Mouse (Mus musculus): ENCODE measurements around the gene Tubd1.

Gene Tubd1

DNA sequence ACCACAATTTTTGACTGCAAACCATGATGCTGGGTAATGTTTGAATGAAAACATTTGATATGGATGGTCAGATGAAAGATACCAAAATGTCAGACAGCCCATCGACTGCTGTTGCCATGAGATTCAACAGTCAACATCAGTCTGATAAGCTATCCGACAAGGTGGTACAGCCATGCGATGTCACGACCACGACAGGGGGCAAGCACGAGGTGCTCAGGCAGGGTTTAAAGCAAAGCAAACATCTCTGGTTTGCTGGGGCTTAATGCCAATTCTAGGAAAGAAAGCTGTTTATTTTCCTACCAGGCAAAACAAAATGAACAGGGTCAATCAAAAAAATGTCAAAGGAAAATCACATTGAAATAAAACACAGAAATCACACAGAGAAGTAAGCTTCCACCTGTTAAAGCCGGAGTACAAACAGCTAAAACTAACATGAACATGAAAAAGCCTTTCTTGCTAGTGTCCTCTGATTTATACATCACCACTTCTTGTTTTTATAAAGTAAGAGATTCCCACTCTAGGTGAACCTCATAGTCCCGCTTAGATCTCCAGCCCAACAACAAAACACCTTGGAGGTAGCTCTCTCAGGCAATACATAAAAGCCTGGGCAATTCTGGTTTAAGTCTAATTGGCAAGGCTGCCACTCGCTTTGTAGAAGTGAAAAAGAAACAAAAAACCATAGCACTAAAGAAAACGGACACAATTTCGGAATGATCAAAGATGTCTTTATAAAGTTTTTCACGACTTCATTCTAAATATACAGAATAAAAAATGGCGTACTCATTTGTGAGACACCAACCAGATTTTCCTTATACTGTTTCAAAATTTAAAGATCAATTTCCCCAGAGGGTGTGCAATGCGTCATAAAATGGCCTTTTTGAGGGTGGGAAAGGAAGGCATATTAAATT is 39.5 kb downstream of the Tubd1 start:
- DNase-seq (ENCODE audit: low read depth, low spot score) = no peak

DNA sequence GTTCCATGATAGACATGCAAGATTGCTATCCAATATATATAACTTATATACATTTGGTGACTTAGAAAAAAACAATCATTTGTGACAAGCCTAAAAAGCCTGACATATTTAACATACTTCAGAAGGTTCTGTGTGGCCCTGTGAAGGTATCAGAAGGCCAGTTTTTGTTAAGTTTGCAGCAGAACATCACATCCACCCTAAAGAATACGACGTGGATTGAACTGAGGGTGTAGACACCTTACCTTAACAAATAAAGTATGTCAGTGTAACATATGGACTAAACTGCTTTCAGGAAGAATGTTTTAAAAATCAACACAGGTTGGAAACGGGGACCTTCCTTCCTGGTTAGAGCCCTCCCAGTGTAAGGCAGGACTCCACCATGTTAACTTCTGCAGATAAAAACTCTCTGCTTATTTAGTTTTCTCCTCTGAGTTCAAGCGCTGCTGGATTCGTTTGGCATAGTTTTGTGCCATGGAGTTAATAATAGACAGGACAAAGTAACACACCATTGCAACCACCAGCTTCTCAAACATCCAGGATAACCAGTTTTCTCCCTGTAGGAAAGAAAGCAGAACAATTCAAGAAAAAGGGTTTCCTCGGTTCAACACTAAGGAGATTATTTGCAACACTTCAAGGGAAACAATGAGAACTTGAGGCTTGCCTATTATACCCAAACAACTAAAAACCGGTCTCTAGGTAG is 40.3 kb downstream of the Tubd1 start:
- DNase-seq (ENCODE audit: low read depth, low spot score) = no peak

DNA sequence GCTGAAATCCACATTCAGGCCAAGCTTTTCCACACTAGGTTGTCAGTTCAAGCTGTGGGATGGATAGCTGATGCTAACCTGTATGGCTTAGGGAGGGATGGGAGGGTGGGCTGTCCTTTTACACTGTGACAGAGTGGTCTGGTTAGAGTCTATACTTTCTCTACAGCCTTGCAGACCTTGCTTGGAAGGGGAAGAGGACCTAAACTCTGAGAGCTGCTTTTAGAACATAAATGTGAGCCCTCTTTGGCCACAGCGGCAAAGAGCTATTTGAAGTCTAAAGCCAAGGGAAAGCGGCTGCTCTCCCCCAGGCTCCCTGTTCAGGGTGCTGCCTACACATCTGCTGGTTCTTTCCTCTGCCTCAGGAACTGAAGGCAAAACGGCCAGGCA is 40.8 kb downstream of the Tubd1 start:
- DNase-seq (ENCODE audit: low read depth, low spot score) = no peak

DNA sequence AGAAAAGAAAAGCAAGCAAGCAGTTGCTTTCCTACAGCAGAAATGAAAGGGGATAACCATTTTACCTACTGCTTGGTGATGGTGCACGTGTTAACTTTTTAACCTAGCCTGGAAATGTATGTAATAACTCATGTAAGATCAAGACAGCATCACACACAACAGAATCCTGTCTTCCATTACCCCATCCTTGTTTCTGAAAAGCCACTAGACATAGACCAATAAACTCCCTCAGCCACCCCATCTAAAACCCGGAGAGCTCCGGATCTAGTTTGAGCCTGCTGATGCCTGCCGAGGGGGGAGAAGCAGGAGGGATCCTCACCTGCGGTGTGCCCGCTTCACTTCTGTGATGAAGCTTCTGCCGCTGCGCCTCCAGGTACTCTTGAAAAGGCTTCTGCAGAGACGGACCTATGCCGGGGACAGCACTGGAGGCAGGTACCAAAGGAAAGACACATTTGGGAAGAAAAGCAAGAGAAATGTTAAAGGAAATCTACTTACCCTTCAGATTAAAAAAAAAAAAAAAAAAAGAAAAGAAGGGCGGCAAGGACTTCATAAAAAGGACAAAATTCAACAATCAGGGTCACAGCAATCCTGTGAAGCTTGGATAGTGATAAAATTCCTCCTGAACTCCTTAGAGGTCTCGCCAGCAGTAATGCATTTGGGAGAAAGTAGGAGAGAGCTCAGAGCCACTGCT is 41.5 kb downstream of the Tubd1 start:
- no peak for DNase-seq (ENCODE audit: low read depth, low spot score)

DNA sequence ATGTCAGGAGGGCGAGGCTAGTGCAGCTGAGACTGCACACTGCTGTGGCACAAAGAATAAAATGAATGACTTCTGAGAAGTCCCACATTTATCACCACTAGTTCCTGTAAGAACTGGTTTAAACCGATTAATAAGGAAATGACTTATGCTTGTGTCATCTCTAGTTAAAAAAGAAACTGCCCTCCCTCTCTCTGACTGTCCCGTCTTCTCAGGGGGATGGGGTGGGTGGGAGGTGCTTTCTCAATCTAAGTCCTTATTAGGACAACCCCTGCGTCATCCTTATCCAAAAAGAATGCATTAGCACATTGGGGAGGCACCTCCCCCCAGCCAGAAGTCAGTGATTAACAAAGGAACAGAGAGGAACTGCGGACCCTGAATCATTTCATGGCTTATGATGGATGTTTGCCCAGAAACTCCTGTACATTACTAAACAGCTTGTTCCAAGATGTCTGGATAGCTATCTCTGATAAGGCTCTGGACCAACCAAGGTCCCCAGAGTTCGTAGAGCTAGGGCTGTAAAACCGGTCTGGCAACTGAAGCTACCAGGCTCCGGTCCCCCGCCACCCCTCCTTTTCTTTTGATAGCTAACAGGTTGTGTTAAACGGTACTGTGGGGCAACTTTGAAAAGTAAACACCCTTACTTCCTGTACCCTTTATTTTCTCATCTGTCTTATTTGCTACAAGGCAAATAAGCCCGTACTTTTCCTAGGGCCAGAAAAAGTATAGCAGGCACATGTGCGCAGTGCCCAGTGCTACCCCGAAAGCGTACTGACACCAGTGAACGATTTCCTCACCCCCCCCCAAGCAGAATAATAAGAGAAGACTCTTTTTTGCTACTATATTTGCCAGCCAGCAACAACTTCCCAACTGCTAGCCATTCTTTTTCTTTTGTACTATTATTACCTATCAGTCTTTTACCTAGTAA is 42.3 kb downstream of the Tubd1 start:
- peak; percentile 31 for DNase-seq (ENCODE audit: low read depth, low spot score)

DNA sequence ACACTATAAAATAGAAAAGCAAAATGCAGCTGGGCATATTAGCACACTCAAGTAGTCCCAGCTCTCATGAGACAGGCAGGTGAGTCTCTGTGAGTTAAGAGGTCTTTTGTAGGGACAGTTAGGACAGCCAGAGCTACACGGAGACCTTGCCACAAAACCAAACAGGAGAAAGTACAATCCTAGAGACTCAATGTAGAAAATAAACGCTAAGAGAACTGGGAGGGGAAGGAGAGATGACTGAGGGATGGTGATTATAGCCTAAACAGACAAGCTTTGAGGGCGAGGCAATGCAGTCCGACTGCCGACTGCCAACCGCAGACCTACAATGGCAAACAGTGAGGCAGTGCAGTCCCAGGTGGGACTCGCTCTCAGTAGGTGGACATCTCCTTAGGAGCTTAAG is 43.0 kb downstream of the Tubd1 start:
- DNase-seq (ENCODE audit: low read depth, low spot score) = no peak

DNA sequence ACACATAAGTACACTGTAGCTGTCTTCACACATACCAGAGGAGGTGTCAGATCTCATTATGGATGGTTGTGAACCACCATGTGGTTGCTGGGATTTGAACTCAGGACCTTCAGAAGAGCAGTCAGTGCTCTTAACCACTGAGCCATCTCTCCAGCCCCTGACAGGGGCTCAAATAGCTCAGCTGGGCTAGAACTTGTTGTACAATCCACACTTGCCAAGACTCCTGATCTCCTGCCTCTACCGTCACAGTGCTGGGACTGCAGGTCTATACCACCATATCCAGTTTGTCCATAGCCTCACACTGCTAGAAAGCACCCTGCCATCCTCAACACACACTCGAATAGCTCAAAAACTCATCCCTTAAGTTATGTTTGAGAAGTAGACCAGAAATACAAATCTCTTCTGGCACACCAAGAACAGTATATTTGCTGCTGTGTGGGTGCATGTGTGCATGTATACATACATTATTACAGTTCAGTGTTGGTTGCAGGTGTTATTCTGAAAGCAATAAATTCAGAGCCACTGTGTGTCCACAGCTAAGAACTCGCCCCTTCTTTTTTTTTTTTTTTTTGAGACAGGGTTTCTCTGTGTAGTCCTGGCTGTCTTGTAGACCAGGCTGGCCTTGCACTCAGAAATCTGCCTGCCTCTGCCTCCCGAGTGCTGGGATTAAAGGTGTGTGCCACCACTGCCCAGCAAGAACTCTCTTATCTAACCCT is 44.0 kb downstream of the Tubd1 start:
- no peak for DNase-seq (ENCODE audit: low read depth, low spot score)

DNA sequence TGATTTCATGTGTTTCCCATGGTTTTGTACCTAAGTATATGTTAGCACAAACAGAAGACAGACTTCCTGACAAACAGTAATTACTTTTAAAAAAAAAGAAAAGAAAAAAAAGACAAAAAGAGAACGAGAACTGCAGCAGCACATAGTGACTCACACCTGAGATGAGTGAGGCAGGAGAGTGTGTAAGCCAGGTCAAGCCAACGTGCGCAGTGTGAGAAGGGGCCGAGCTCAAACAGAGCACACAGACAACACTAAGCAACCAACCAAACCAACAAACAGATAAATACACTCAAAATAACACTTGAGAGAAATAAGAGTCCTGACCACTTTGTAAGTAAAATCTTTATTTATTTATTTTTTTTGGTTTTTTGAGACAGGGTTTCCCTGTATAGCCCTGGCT is 45.3 kb downstream of the Tubd1 start:
- DNase-seq (ENCODE audit: low read depth, low spot score) = no peak

DNA sequence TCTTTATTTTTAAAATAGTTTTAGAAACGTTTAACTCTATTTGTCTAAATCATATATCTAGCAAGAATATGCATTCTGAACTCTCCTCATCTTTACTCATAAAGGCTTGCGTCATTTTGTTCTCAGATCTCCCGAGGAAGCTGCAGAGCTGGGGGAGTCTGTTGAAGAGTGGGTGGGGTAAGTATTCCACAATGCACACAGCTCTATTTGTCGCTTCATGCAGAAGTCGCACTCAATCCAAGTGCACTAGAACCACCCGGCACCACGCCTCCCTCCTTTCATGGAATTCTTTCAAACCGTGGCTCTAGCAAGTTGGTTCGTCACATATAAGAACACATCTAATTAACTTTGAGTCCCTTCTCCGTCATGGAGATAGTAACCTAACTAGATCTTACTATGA is 45.8 kb downstream of the Tubd1 start:
- DNase-seq (ENCODE audit: low read depth, low spot score) = no peak

DNA sequence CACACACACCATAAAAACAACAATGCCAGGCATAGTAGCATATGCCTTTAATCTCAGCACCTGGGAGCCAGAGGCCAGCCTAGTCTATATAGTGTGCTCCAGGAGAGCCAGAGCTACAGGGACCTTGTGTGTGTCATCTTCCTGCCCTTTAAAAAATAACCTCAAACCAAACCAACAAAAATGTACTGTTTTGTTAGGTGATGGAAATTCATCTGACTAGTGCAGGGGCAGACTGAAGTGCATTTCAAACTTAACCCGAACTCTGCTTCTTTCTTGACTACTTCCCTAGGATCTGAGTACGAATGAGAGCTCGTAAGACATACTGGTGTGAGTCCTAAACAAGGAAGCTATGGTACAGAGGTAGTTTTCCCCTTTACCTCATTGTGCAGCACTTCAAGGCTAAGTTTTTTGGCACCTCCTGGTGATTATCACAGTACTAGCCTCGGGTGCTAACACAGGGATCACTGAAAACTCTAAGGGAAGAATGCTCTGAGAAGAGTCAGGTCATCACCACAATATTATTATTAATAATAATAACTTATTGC is 46.6 kb downstream of the Tubd1 start:
- DNase-seq (ENCODE audit: low read depth, low spot score) = no peak

DNA sequence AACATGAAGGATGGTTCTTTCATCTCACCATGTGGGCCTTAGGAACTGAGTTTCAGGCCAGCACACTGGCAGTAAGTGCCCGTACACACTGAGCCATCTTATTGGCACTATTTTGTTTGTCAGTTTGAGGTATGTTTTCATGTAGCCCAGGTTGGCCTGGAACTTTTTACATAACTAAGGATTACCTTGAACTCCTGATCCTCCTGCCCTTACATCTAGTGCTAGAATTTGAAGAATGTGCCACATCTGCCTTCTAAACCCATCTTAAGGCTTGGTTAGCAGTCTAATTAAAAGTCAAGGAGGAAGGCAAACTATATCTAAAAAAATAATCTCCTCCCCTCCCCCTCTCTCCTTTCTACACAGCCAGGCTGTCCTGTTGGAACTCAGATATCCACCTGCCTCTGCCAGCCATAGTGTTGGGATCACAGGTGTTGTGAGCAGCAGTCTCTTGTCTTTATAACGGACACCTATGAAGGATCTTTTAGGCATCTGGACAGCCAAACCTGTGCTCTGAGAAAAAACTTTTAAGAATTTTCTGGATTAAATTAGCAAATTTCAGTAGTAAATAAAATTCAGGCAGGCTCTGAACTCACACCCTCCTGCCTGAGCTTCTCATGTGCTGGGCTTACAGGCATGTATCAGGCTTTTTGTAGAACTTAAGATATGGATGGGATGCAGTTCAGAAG is 47.3 kb downstream of the Tubd1 start:
- no peak for DNase-seq (ENCODE audit: low read depth, low spot score)

DNA sequence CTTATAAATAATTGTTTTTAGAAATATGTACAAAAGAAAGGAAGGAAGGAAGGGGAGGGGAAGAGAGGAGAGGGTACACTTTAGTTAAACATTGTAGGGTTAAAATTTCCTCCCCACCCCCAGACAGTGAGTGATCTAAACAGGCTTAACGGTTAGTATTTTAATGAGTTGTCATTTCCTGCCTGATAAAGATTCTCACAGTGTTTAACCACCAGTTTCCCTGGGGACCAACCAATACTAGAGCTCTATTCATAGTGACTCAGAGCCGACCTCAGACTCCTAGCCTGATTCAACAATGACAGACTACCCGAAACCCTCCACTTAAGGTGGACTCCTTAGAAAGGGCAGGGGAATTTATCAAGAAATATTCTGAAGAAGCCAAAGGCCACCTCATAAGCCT is 48.2 kb downstream of the Tubd1 start:
- no peak for DNase-seq (ENCODE audit: low read depth, low spot score)

DNA sequence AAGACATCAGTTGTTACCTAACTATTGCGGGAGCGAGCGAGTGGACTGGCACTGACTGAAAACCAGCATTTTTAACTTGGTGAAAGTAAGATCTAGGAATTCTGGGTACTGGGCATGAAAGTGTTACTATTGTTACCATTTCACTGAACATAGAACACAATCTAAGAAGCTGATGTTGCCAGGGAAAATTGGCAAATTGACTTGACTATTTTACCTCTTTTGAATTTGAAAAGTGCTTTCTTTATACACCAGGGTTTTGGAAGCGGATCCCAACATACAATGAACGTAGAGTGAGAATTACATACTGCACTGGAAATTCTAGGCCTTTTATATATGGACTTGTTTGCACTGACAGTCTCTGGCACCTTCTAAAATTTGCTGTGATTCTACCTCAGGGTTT is 48.7 kb downstream of the Tubd1 start:
- no peak for DNase-seq (ENCODE audit: low read depth, low spot score)

DNA sequence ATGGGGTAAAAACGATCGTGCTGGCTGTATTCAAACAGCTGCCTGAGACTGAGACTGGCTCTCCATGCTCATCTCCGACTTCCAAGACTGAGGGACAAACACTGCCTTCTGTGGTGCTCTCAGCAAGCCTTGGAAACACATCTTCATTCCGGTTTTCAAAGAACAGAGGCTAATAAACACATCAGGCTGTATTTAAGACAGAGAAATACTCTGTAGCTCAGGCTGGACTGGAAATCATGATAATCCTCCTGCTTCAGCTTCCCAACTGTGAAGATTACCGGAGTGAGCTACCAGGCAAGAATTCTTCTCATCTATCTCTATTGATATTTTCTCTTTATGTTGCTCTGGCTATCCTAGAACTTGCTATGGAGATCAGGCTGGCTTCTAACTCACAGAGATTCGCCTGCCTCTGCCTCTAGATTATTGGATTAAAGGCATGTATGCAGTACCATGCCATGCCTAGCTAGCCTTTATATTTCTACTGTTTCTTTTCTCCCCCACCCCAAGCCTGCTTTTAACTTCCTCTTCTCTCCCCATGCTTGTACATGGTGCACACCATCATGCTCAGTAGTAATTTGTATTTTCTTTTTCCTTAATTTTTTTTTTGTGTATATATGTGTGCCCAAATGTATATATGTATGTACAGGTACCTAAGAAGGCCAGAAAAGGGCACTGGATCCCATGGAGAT is 49.5 kb downstream of the Tubd1 start:
- DNase-seq (ENCODE audit: low read depth, low spot score) = no peak

DNA sequence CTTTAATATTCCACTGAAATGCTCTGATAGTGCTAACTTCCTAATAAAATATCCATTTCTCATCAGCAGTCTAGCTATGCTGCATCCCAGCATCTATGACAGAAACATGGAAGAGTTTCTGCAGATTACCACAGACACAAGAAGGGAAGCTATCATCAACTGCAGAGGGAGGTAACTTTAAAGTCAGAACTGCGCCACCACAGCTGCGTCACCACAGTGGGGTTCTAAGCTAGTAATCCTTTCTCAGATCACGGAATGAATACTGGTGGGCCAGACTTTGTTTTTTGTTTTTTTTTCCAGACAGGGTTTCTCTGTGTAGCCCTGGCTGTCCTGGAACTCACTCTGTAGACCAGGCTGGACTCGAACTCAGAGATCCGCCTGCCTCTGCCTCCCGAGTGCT is 50.6 kb downstream of the Tubd1 start:
- DNase-seq (ENCODE audit: low read depth, low spot score) = no peak

DNA sequence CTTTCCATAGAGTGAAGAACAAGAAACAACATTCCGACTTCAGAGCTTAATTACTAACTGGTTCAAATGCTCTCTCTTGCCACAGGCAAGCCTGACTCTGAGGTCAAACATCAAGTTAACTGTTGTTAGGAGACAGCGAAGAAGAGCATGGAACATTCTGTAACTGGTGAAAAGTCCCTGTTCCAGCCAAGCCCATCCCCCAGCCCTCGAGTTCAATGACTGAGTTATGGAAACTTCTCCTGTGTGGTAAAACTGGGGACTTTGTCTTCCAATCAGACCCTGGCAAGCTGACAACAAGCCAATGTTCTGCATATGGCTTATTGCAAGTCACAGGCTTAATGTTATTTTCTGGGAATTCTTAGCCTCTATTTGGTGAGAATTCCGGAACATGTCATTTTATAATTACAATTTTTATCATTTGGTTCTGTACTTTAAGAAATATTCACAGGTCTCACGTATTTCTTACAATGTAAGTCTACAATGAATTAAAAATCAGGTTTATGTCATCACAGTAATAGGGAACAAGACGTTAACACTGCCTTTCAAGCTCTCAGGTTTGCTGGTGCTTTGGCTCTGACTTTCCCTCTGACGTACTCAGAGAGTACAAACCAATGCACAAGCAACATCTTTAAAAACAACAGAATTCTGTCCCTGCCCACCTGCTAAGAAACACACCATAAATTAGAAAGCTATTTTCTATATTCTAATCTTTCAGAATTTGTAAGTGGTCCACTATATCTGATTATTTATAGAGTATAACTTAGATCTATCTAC is 51.6 kb downstream of the Tubd1 start:
- DNase-seq (ENCODE audit: low read depth, low spot score) = no peak

DNA sequence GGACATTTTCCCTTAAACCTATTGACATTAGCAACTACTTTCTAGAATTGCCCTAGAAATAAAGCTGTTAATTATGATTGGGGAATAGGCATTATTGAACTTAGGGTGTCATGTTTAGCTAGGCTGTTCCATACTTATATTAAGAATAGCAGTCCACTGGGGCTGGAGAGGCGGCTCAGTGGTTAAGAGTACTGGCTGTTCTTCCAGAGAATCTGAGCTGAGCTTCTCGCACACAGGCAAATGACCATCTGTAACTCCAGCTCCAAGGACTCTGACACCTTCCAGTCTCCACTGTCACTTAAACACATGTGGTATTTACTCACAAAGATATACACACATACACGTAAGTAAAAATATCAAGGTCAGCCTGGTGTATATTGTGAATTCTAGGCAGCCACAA is 52.2 kb downstream of the Tubd1 start:
- no peak for DNase-seq (ENCODE audit: low read depth, low spot score)

DNA sequence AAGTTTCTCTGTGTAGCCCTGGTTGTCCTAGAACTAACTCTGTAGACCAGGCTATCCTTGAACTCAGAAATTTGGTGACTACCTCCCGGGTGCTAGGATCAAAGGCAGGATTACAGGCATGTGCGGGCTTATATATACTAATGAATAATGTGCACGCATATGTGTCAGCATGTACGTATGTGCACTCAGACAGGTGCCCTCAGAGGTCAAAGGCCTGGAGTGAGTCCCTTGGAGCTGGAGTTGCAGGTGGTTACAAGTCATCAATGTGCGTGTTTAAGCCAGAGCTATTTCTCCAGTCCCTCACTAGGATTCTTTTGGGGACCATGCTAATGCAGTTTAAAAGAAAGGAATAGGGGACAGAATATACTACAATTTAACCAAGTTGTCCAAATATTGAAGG is 53.4 kb downstream of the Tubd1 start:
- no peak for DNase-seq (ENCODE audit: low read depth, low spot score)

DNA sequence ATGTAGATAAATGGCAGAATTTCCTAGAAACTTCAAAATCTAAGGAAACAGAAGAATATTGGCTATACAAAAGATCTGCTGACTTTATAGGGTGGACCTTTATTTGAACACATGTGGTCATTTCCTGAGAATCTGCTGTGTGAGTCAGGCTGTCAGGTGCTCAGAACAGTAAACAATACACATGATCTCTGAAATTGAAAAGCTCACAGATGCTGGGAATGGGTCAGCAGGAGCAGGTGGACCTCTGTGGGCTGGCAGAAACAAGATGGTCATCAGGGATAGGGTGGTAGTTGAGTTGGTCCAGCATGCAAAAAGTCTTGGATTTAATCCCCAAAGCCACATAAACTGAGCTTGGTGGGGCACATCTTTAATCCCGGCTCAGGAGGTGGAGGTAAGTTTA is 53.8 kb downstream of the Tubd1 start:
- no peak for DNase-seq (ENCODE audit: low read depth, low spot score)

Measured in forelimb bud, embryonic 11.5 days (tissue).